Mouse (Mus musculus) heart, embryonic 15.5 days (tissue): ENCODE measurements around the gene Elp4. TPM values are rescaled to one million over a fixed set of nuclear protein-coding genes. Genes with fewer than 3 reads are reported as not detected.

Experiments
- ATAC-seq: fragments of 200-750 bp; cut with Nextera tagmentation; replicated peaks from 2 replicates; pipeline ENCODE4 v1.8.0; 2017; ENCODE audit warnings: low read depth, moderate TSS enrichment; ENCODE audit not compliant: insufficient number of reproducible peaks, insufficient read depth, low FRiP score
- H3K27ac ChIP-seq: fragments of 300-500 bp; sonication (generic); 2 replicates; pipeline ENCODE4 v1.5.1; 2015; ENCODE audit warnings: mild to moderate bottlenecking, inconsistent platforms
- H3K27me3 ChIP-seq: fragments of 300-500 bp; sonication (generic); 2 replicates; pipeline ENCODE4 v1.6.1; 2015; ENCODE audit warnings: inconsistent platforms
- H3K36me3 ChIP-seq: fragments of 300-500 bp; sonication (generic); 2 replicates; pipeline ENCODE4 v1.6.1; 2015; ENCODE audit warnings: mild to moderate bottlenecking, inconsistent platforms
- H3K4me1 ChIP-seq: fragments of 300-500 bp; sonication (generic); replicated peaks from 2 replicates; pipeline ENCODE4 v1.6.1; 2015; ENCODE audit warnings: inconsistent platforms
- H3K4me2 ChIP-seq: fragments of 300-500 bp; sonication (generic); 2 replicates; pipeline ENCODE4 v1.6.1; 2015; ENCODE audit warnings: inconsistent platforms, mild to moderate bottlenecking, moderate library complexity
- H3K4me3 ChIP-seq: fragments of 300-500 bp; sonication (generic); 2 replicates; pipeline ENCODE4 v1.5.1; 2015; ENCODE audit warnings: mild to moderate bottlenecking, inconsistent platforms
- H3K9ac ChIP-seq: fragments of 300-500 bp; sonication (generic); 2 replicates; pipeline ENCODE4 v1.6.1; 2015; ENCODE audit warnings: mild to moderate bottlenecking, inconsistent platforms
- H3K9me3 ChIP-seq: fragments of 300-500 bp; sonication (generic); replicated peaks from 2 replicates; pipeline ENCODE4 v1.6.1; 2016; ENCODE audit warnings: inconsistent platforms
- WGBS: fragments of 180-500 bp; shearing (Covaris S2); methylation state at CpG from one replicate; pipeline ENCODE4 v1.1.7; 2015; ENCODE audit warnings: mixed read lengths; 5-methylcytosine and 5-hydroxymethylcytosine counted together
- polyA plus RNA-seq: library from polyadenylated mRNA; unstranded; fragments of >200 nt; fragmentation: Nextera tagmentation; extraction: Ambion mirVana; gene quantifications from 2 replicates; pipeline ENCODE4 v1.2.1, GENCODE M21; 2015

Elp4 gene
- polyA plus RNA-seq, 1 experiment from 2014 or later = 19.0 TPM

- H3K9ac ChIP-seq = no peak overlapping the region
- no peaks in the 10 kb centered on the region for H3K4me1 ChIP-seq
- no peaks in the 10 kb centered on the region for H3K9me3 ChIP-seq
- no peak overlapping the region for H3K4me2 ChIP-seq
- H3K27ac ChIP-seq = no peak overlapping the region
- H3K27me3 ChIP-seq = no peaks in the 10 kb centered on the region
- no peaks in the 10 kb centered on the region for H3K36me3 ChIP-seq
- H3K4me3 ChIP-seq = no peak overlapping the region
- WGBS = 73% methylated on average over 5 of the region's 5 CpGs
- ATAC-seq = no peak
Measured at GRCm38 (mm10) chr2:105782885-105783284, 121.5 kb downstream of the Elp4 start.

- Histone ChIP-seq H3K27me3 (no peaks in the 10 kb centered on the region), H3K4me2 (no peak overlapping the region), H3K4me3 (no peak overlapping the region), H3K27ac (no peak overlapping the region), H3K9ac (no peak overlapping the region), H3K4me1 (no peaks in the 10 kb centered on the region), H3K36me3 (no peaks in the 10 kb centered on the region), H3K9me3 (no peaks in the 10 kb centered on the region)
- no peak for ATAC-seq
- WGBS = 83% methylated on average over 1 of the region's 1 CpGs
Measured at GRCm38 (mm10) chr2:105780739-105781138, 123.6 kb downstream of the Elp4 start.

DNA sequence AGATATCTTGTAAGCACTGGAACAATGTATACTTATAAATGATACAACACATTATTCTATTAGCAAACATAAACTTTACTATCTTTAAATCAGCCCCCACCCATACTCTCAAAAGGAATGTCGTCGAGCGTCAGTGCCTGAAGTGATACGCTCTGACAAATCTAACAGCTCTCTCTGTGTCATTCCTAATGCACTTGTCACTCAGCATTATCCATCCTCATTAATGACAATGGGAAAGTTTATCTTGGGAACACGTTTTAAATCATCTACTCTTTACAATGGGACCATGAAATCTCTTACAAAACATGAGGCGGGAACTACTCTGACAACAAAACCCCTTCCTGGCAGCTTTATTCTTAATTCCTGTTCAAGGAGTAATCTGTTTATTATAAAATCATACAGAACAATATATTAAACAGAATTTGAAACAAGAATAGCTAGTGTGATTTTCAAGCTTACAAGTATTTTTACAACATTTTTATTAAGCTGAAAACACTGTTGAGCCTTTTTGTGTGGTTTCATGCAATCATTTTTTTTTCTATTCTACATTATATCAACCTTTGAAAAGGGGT lies 125.0 kb downstream of the Elp4 start:
- H3K9me3 ChIP-seq = no peaks in the 10 kb centered on the region
- no peak overlapping the region for H3K9ac ChIP-seq
- H3K27ac ChIP-seq = no peak overlapping the region
- no peaks in the 10 kb centered on the region for H3K36me3 ChIP-seq
- 38% methylated on average over 6 of the region's 6 CpGs for WGBS
- no peaks in the 10 kb centered on the region for H3K27me3 ChIP-seq
- no peak overlapping the region for H3K4me3 ChIP-seq
- H3K4me2 ChIP-seq = no peak overlapping the region
- no peaks in the 10 kb centered on the region for H3K4me1 ChIP-seq
- ATAC-seq = no peak

DNA sequence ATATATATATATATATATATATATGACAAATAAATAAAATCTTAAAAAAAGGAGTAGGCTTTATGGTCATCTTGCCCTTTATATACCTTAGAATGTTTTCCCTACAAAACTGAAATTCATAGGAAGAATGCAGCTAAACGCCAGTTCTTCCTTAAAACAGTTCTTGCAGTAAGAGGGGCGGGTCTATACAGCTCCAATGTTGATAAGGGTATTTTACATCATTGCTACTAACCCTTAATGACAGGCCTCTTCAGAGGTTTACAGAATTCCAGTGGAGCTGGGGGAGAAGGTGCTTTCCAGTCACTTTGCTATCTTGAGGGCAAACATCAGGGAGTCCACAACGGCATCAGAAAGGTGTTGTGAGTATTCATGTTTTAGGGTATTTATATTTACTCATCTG lies 133.1 kb downstream of the Elp4 start:
- no peak overlapping the region for H3K4me2 ChIP-seq
- H3K4me3 ChIP-seq = no peak overlapping the region
- no peak for ATAC-seq
- no peak overlapping the region for H3K27ac ChIP-seq
- no peak overlapping the region for H3K9ac ChIP-seq
- H3K4me1 ChIP-seq = no peaks in the 10 kb centered on the region
- no peaks in the 10 kb centered on the region for H3K36me3 ChIP-seq
- H3K9me3 ChIP-seq = no peaks in the 10 kb centered on the region
- 59% methylated on average over 3 of the region's 3 CpGs for WGBS
- no peaks in the 10 kb centered on the region for H3K27me3 ChIP-seq

DNA sequence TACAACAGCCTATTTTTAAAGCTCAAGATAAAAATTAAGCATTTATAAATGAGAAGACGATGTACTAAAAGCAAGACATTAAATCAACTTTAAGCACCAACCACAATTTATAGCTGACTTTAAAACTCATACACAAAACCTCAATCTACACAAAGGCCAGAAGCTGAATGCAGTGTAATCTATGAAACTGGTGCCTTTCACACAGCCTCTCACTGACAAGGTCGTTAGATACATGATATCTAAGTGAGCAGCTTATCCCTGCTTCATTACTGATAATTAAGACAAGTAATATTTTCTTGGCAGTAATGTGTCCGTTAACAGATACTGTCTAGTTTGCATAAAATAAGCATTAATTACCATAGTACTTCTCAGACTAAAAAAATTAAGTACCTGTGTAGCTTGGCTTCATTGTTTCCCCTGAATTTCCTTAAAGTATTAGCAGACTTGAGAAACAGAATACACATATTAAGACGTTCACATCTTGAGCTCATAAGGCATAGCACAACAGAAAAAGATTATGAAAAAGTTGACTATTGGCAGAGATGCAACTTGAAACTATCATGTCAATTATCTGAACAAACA lies 134.5 kb downstream of the Elp4 start:
- 70% methylated on average over 4 of the region's 4 CpGs for WGBS
- Histone ChIP-seq H3K4me2 (no peak overlapping the region), H3K36me3 (no peaks in the 10 kb centered on the region), H3K9me3 (no peaks in the 10 kb centered on the region), H3K4me1 (no peaks in the 10 kb centered on the region), H3K27ac (no peak overlapping the region), H3K27me3 (no peaks in the 10 kb centered on the region), H3K4me3 (no peak overlapping the region), H3K9ac (no peak overlapping the region)
- ATAC-seq = no peak

GRCm38 (mm10) chr2:105753512-105753911 lies 150.9 kb downstream of the Elp4 start:
- H3K27ac ChIP-seq = no peak overlapping the region
- WGBS = 66% methylated on average over 1 of the region's 1 CpGs
- no peaks in the 10 kb centered on the region for H3K36me3 ChIP-seq
- no peak overlapping the region for H3K9ac ChIP-seq
- no peak for ATAC-seq
- no peaks in the 10 kb centered on the region for H3K4me1 ChIP-seq
- no peak overlapping the region for H3K4me2 ChIP-seq
- no peaks in the 10 kb centered on the region for H3K9me3 ChIP-seq
- H3K4me3 ChIP-seq = no peak overlapping the region
- no peaks in the 10 kb centered on the region for H3K27me3 ChIP-seq

- 91% methylated on average over 5 of the region's 5 CpGs for WGBS
- ATAC-seq = no peak
- Histone ChIP-seq H3K36me3 (no peaks in the 10 kb centered on the region), H3K4me2 (no peak overlapping the region), H3K4me3 (no peak overlapping the region), H3K27me3 (no peaks in the 10 kb centered on the region), H3K9me3 (no peaks in the 10 kb centered on the region), H3K27ac (no peak overlapping the region), H3K4me1 (no peaks in the 10 kb centered on the region), H3K9ac (no peak overlapping the region)
Measured at GRCm38 (mm10) chr2:105749111-105749510, 155.3 kb downstream of the Elp4 start.

GRCm38 (mm10) chr2:105746896-105747295 lies 157.5 kb downstream of the Elp4 start:
- Histone ChIP-seq H3K9ac (no peak overlapping the region), H3K9me3 (no peaks in the 10 kb centered on the region), H3K4me2 (no peak overlapping the region), H3K36me3 (no peaks in the 10 kb centered on the region), H3K4me3 (no peak overlapping the region), H3K27ac (no peak overlapping the region), H3K27me3 (no peaks in the 10 kb centered on the region), H3K4me1 (no peaks in the 10 kb centered on the region)
- WGBS = 74% methylated on average over 7 of the region's 7 CpGs
- ATAC-seq = no peak

- H3K4me2 ChIP-seq = no peak overlapping the region
- no peaks in the 10 kb centered on the region for H3K4me1 ChIP-seq
- H3K27ac ChIP-seq = no peak overlapping the region
- no peaks in the 10 kb centered on the region for H3K9me3 ChIP-seq
- no peaks in the 10 kb centered on the region for H3K27me3 ChIP-seq
- no peak for ATAC-seq
- no peak overlapping the region for H3K9ac ChIP-seq
- no peaks in the 10 kb centered on the region for H3K36me3 ChIP-seq
- no peak overlapping the region for H3K4me3 ChIP-seq
Measured at GRCm38 (mm10) chr2:105736166-105736565, 168.2 kb downstream of the Elp4 start.

DNA sequence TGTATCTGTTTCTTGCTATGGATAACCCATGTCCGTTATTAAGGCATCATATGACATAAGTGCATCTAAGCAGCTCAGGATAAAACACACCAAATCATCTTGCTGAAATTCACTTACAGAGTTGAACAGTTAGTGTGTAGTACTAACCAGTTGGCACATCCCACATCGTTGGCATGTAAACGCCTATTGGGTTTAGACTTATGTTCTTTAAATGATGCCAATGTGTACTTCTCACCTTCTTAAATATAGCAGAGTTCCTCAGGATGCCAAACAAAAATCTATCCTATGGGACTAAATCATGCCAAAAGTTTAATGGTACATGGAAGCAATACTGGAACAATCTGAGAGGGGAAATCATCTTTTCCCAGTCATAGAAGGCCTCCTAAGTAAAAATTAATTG lies 173.7 kb downstream of the Elp4 start:
- Histone ChIP-seq H3K4me2 (no peak overlapping the region), H3K9ac (no peak overlapping the region), H3K9me3 (no peaks in the 10 kb centered on the region), H3K4me3 (no peak overlapping the region), H3K36me3 (no peaks in the 10 kb centered on the region), H3K4me1 (no peaks in the 10 kb centered on the region), H3K27ac (no peak overlapping the region), H3K27me3 (no peaks in the 10 kb centered on the region)
- no peak for ATAC-seq
- 86% methylated on average over 3 of the region's 3 CpGs for WGBS

GRCm38 (mm10) chr2:105726657-105727056 lies 177.7 kb downstream of the Elp4 start:
- Histone ChIP-seq H3K27me3 (peaks cover 4% of the 10 kb centered on the region; the same call in 1 of the 2 replicates), H3K9ac (no peak overlapping the region), H3K36me3 (no peaks in the 10 kb centered on the region), H3K9me3 (no peaks in the 10 kb centered on the region), H3K4me3 (no peak overlapping the region), H3K4me2 (no peak overlapping the region), H3K27ac (no peak overlapping the region), H3K4me1 (no peaks in the 10 kb centered on the region)
- no peak for ATAC-seq
- 38% methylated on average over 9 of the region's 9 CpGs for WGBS

DNA sequence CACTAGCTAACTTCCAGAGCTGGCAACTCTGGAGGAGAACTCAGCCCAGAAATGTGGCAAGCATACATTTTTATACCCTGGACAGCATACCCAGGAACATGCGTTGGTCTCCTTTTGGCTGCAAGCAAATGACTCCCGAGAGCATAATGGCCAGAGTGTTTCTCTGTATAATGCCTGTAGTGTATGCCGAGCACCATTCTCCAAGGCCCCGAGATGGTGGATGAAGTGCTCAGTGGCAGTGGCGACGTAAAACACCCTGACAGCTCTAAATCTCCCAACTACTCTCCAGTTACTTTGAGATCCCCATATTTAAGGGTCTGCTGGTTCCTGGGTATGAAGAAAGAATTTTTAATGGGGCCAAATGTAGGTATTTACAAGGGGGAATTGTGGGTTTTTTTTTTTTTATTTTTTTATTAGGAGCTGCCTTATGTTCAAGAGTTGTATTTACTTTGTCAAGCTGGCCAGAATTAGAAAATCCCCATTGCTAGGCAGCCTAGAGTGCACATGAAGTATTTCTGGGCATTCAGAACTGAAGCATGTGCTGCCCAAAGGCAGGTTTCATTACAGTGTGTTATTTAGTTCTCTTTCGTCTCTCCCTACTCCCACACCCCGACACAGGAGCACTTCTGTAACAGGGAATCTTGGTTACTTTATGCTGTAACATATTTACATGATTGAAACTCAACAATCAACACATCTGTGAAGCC lies 188.8 kb downstream of the Elp4 start:
- 0 out of 2 replicates have a peak, but pooled peaks cover 6% of the 10 kb centered on the region for H3K27me3 ChIP-seq
- H3K4me2 ChIP-seq = no peak overlapping the region
- no peak overlapping the region for H3K9ac ChIP-seq
- H3K27ac ChIP-seq = no peak overlapping the region
- H3K9me3 ChIP-seq = no peaks in the 10 kb centered on the region
- WGBS = 82% methylated on average over 8 of the region's 8 CpGs
- no peaks in the 10 kb centered on the region for H3K4me1 ChIP-seq
- H3K4me3 ChIP-seq = no peak overlapping the region
- no peaks in the 10 kb centered on the region for H3K36me3 ChIP-seq
- ATAC-seq = no peak
